Comparison of ENCODE assay signal across 1 mouse cellular context in the genomic region with DNA sequence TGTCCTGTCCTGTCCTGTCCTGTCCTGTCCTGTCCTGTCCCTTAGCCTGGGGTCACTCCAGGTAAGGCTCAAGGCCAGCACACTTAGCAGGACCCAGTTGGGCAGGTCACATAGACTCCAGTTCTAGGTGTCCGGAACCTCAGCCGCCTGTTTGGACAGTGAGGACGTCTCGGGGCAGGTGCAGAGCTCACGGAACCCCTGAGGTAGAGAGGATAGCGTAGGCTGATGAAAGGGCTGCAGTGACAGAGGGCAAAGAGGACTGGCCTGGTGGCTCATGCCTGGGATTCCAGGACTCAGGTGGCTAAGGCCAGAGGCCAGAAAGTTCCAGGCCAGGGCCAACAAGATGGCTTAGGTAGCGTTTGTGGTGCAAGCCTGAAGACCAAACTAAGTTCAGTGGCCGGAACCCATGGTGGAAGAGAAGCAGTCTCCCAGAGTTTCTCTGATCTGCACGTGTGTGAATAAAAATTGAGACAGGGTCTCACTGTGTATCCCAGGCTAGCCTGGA.
TF ChIP-seq lines count a peak whose summit lies in the region.

No protein-coding gene starts in this region.

TF ChIP-seq in CH12.LX, 34 proteins besides CTCF, POLR2A, EP300 and RAD21 (continued from another document):
- TF ChIP-seq CHD2 (IDR thresholded peaks at IDR 0.05; ENCODE audit: low read length) (no peak), POLR2AphosphoS2 (IDR thresholded peaks at IDR 0.05; ENCODE audit: low read depth, low read length) (no peak), NRF1 (IDR thresholded peaks at IDR 0.05; ENCODE audit: low read depth, low read length) (no peak), ETS1 (conservative IDR thresholded peaks at IDR 0.05; ENCODE audit: low read depth, low read length) (no peak), PAX5 (IDR thresholded peaks at IDR 0.05; ENCODE audit: low read length) (no peak), ZKSCAN1 (IDR thresholded peaks at IDR 0.05; ENCODE audit: borderline replicate concordance, low read depth, low read length) (no peak), BHLHE40 (IDR thresholded peaks at IDR 0.05; ENCODE audit: low read depth, low read length) (no peak), MXI1 (IDR thresholded peaks at IDR 0.05; ENCODE audit: low read depth, low read length) (no peak; the same call in 1 of the 2 replicates), USF2 (conservative IDR thresholded peaks at IDR 0.05; ENCODE audit: low read depth, low read length) (no peak), HCFC1 (IDR thresholded peaks at IDR 0.05; ENCODE audit: low read depth, low read length) (no peak), NELFE (IDR thresholded peaks at IDR 0.05; ENCODE audit: low read depth, low read length) (no peak), ZNF384 (IDR thresholded peaks at IDR 0.05; ENCODE audit: low read depth, low read length) (no peak), GABPA (IDR thresholded peaks at IDR 0.05; ENCODE audit: insufficient replicate concordance, low read depth, low read length) (no peak), TCF12 (IDR thresholded peaks at IDR 0.05; ENCODE audit: low read depth, low read length) (no peak)
